In the genomic region with DNA sequence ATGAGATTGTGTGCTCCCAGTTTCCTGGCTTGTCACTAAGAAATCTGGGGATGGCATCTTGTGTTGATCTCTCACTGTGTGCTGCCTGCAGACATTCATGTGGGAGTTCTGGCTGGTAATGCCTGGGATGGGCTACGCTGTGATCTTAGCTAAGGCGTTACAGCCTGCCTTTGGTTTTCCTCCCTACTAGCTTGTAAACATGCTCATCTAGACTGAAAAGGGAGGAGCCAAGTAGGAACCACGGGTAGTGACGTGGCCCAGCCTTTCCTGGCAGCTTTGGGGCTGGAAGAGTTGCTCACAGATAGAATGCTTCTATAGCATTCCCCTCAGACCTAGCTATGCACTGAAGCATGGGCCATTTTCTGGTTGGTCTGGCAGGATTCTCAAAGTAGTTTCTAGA, we compare ENCODE assay signal across 18 mouse cellular contexts. TPM values are rescaled to one million over a fixed set of nuclear protein-coding genes. Genes with fewer than 3 reads are reported as not detected.
A peak's percentile ranks its signal among the peaks of the same experiment; 100 is the strongest.
DNase-seq lines count a peak whose midpoint lies in the region; ATAC-seq lines count a peak whose summit lies in the region.
"Had no signal": no experiment of that assay in that cellular context is flagged by ENCODE, and none has a peak within 500 bp of the region (broad histone marks: within the 10 kb centered on the region; RNA-seq: fewer than 3 reads in every experiment).

No protein-coding gene starts in this region.

- H3K9ac ChIP-seq in heart, embryonic 12.5 days: 0 out of 2 replicates have a peak overlapping the region, but pooled peaks have one; percentile 18
- peak overlapping the region; percentile 35; the same call in 1 of the 2 replicates for H3K9ac ChIP-seq in limb, embryonic 13.5 days
- no peak overlapping the region for H3K9ac ChIP-seq in embryonic facial prominence, embryonic 14.5 days (ENCODE audit: low read depth, low read length)
- H3K9ac ChIP-seq: heart, embryonic 15.5 days; limb, embryonic 12.5 days had no signal

- H3K9me3 ChIP-seq in heart, embryonic 12.5 days (replicated peaks): no peaks in the 10 kb centered on the region
- no peaks in the 10 kb centered on the region for H3K9me3 ChIP-seq in limb, embryonic 13.5 days
- no peaks in the 10 kb centered on the region for H3K9me3 ChIP-seq in limb, embryonic 10.5 days (replicated peaks)
- H3K9me3 ChIP-seq in embryonic facial prominence, embryonic 14.5 days (ENCODE audit: control insufficient read depth, low read length): no peaks in the 10 kb centered on the region
- H3K9me3 ChIP-seq: heart, embryonic 15.5 days; limb, embryonic 12.5 days had no signal

- DNase-seq in heart, postnatal 10 days: no peak
- no peak for DNase-seq in limb, embryonic 10.5 days (ENCODE audit: low spot score)
- DNase-seq in 416B (ENCODE audit: low read depth): peak; percentile 46
- DNase-seq in embryonic facial prominence, embryonic 14.5 days (ENCODE audit: low spot score): peak; percentile 2
- no peak for DNase-seq in gastrocnemius, adult 18-20 months (ENCODE audit: low spot score)
- DNase-seq in cerebellum, postnatal 25 days: no peak
- DNase-seq: cerebellum, postnatal 36 days; gastrocnemius, postnatal 36 days; kidney, postnatal 36 days; lung, postnatal 36 days; thymus, adult 2 months had no signal

- H3K36me3 ChIP-seq in heart, embryonic 12.5 days: peaks cover 29% of the 10 kb centered on the region
- peaks cover 35% of the 10 kb centered on the region for H3K36me3 ChIP-seq in limb, embryonic 13.5 days
- H3K36me3 ChIP-seq in limb, embryonic 10.5 days: peaks cover 41% of the 10 kb centered on the region
- peaks cover 26% of the 10 kb centered on the region for H3K36me3 ChIP-seq in embryonic facial prominence, embryonic 14.5 days (ENCODE audit: control insufficient read depth, insufficient read depth, low read length)

- H3K27me3 ChIP-seq in heart, embryonic 12.5 days (replicated peaks): no peaks in the 10 kb centered on the region
- no peaks in the 10 kb centered on the region for H3K27me3 ChIP-seq in limb, embryonic 13.5 days
- H3K27me3 ChIP-seq in limb, embryonic 10.5 days (ENCODE audit: low read depth, poor library complexity, severe bottlenecking): no peaks in the 10 kb centered on the region
- no peaks in the 10 kb centered on the region for H3K27me3 ChIP-seq in embryonic facial prominence, embryonic 14.5 days (replicated peaks; ENCODE audit: control insufficient read depth, insufficient read depth, low read length)
- H3K27me3 ChIP-seq: heart, embryonic 15.5 days; limb, embryonic 12.5 days had no signal

- H3K4me1 ChIP-seq in heart, embryonic 12.5 days (replicated peaks): peaks cover 15% of the 10 kb centered on the region
- peaks cover 27% of the 10 kb centered on the region for H3K4me1 ChIP-seq in limb, embryonic 13.5 days
- H3K4me1 ChIP-seq in limb, embryonic 10.5 days: peaks cover 17% of the 10 kb centered on the region
- peaks cover 13% of the 10 kb centered on the region for H3K4me1 ChIP-seq in embryonic facial prominence, embryonic 14.5 days (ENCODE audit: control insufficient read depth, insufficient read depth, low read length)

- H3K27ac ChIP-seq in heart, embryonic 12.5 days (ENCODE audit: poor library complexity, severe bottlenecking): no peak overlapping the region
- no peak overlapping the region for H3K27ac ChIP-seq in limb, embryonic 13.5 days
- H3K27ac ChIP-seq in limb, embryonic 10.5 days: no peak overlapping the region; the same call in 1 of the 2 replicates
- no peak overlapping the region for H3K27ac ChIP-seq in embryonic facial prominence, embryonic 14.5 days (replicated peaks; ENCODE audit: low read depth, low read length)
- H3K27ac ChIP-seq: heart, embryonic 15.5 days; limb, embryonic 12.5 days had no signal

- H3K4me2 ChIP-seq in heart, embryonic 12.5 days: no peak overlapping the region
- H3K4me2 ChIP-seq in limb, embryonic 13.5 days (replicated peaks): no peak overlapping the region
- H3K4me2 ChIP-seq in embryonic facial prominence, embryonic 14.5 days (ENCODE audit: low read depth, low read length): no peak overlapping the region
- H3K4me2 ChIP-seq: heart, embryonic 15.5 days had no signal

- H3K4me3 ChIP-seq in heart, embryonic 12.5 days: no peak overlapping the region
- H3K4me3 ChIP-seq in limb, embryonic 13.5 days: no peak overlapping the region
- no peak overlapping the region for H3K4me3 ChIP-seq in limb, embryonic 10.5 days
- H3K4me3 ChIP-seq in embryonic facial prominence, embryonic 14.5 days (ENCODE audit: low read depth, low read length): no peak overlapping the region
- H3K4me3 ChIP-seq: heart, embryonic 15.5 days had no signal

- intact Hi-C loops in heart, postnatal 10 days (cut with DNase I): loop anchor here (10.0 kb wide), 1 partner anchor 663 kb away; the partner anchor contains the start of gene Evi5l

- 71% methylated on average over 4 of the region's 4 CpGs for WGBS in heart, embryonic 12.5 days
- 49% methylated on average over 4 of the region's 4 CpGs for WGBS in limb, embryonic 13.5 days
- 73% methylated on average over 4 of the region's 4 CpGs for WGBS in limb, embryonic 10.5 days
- WGBS in embryonic facial prominence, embryonic 14.5 days: 73% methylated on average over 4 of the region's 4 CpGs

- no peak for ATAC-seq in heart, embryonic 12.5 days (ENCODE audit: insufficient number of reproducible peaks, low FRiP score)
- ATAC-seq in limb, embryonic 13.5 days (ENCODE audit: low FRiP score, low read depth): no peak
- no peak for ATAC-seq in embryonic facial prominence, embryonic 14.5 days (ENCODE audit: low read depth)
- ATAC-seq: inflammation-experienced regulatory T-cells, adult 6 months had no signal

RNA-seq across cellular contexts. Expression of gene Mcoln1, which starts 2.0 kb away (rescaled TPM):
- polyA plus RNA-seq in heart, embryonic 12.5 days (2016; fragmentation: Nextera tagmentation; extraction: Ambion mirVana): 52.7 and 53.5 TPM in 2 replicates
- 10 to 100 TPM; 27.1 to 28.3 TPM for total RNA-seq in heart, postnatal 10 days (2021)
- polyA plus RNA-seq in limb, embryonic 13.5 days (2015; fragmentation: Nextera tagmentation; extraction: Ambion mirVana): 54.3 and 54.7 TPM in 2 replicates
- polyA plus RNA-seq in limb, embryonic 10.5 days (2016; fragmentation: Nextera tagmentation; extraction: Ambion mirVana): 59.4 and 71.5 TPM in 2 replicates
- 36.5 and 40.1 TPM in 2 replicates for polyA plus RNA-seq in embryonic facial prominence, embryonic 14.5 days (2014; fragmentation: Nextera tagmentation; extraction: Ambion mirVana)
- total RNA-seq in gastrocnemius, adult 18-20 months (2021): 10 to 100 TPM; 21.5 to 22.5 TPM

RNA-seq across cellular contexts. Expression of gene Zfp358, which starts 9.3 kb away (rescaled TPM):
- polyA plus RNA-seq in heart, embryonic 12.5 days (2016; fragmentation: Nextera tagmentation; extraction: Ambion mirVana): 34.2 and 36.2 TPM in 2 replicates
- 10 to 100 TPM; 25.7 to 27.2 TPM for total RNA-seq in heart, postnatal 10 days (2021)
- polyA plus RNA-seq in limb, embryonic 13.5 days (2015; fragmentation: Nextera tagmentation; extraction: Ambion mirVana): 57.0 and 57.8 TPM in 2 replicates
- polyA plus RNA-seq in limb, embryonic 10.5 days (2016; fragmentation: Nextera tagmentation; extraction: Ambion mirVana): 71.3 and 80.8 TPM in 2 replicates
- polyA plus RNA-seq in embryonic facial prominence, embryonic 14.5 days (2014; fragmentation: Nextera tagmentation; extraction: Ambion mirVana): 22.6 and 25.1 TPM in 2 replicates
- 10 to 100 TPM; 39.1 to 39.4 TPM for total RNA-seq in gastrocnemius, adult 18-20 months (2021)

RNA-seq across cellular contexts. Expression of gene Pnpla6, which starts 13.0 kb away (rescaled TPM):
- 21.7 and 23.4 TPM in 2 replicates for polyA plus RNA-seq in heart, embryonic 12.5 days (2016; fragmentation: Nextera tagmentation; extraction: Ambion mirVana)
- 10 to 100 TPM; 12.9 to 13.8 TPM for total RNA-seq in heart, postnatal 10 days (2021)
- 23.5 and 25.4 TPM in 2 replicates for polyA plus RNA-seq in limb, embryonic 13.5 days (2015; fragmentation: Nextera tagmentation; extraction: Ambion mirVana)
- 17.7 and 21.1 TPM in 2 replicates for polyA plus RNA-seq in limb, embryonic 10.5 days (2016; fragmentation: Nextera tagmentation; extraction: Ambion mirVana)
- 18.2 and 22.0 TPM in 2 replicates for polyA plus RNA-seq in embryonic facial prominence, embryonic 14.5 days (2014; fragmentation: Nextera tagmentation; extraction: Ambion mirVana)
- total RNA-seq in gastrocnemius, adult 18-20 months (2021): 10 to 100 TPM in 1 of 2 experiments, 1 to 10 TPM in 1; 8.0 to 10.0 TPM

RNA-seq across cellular contexts. Expression of gene Tex45, which starts 31.6 kb away (rescaled TPM):
- not detected in 2 replicates for polyA plus RNA-seq in heart, embryonic 12.5 days (2016; fragmentation: Nextera tagmentation; extraction: Ambion mirVana)
- under 1 TPM in 1 of 2 experiments, not detected in 1; 0.17 TPM for total RNA-seq in heart, postnatal 10 days (2021)
- not detected in 2 replicates for polyA plus RNA-seq in limb, embryonic 13.5 days (2015; fragmentation: Nextera tagmentation; extraction: Ambion mirVana)
- not detected in 2 replicates for polyA plus RNA-seq in limb, embryonic 10.5 days (2016; fragmentation: Nextera tagmentation; extraction: Ambion mirVana)
- 0.18 TPM in 1 of 2 replicates, not detected in the other for polyA plus RNA-seq in embryonic facial prominence, embryonic 14.5 days (2014; fragmentation: Nextera tagmentation; extraction: Ambion mirVana)
- total RNA-seq in gastrocnemius, adult 18-20 months (2021): not detected
- total RNA-seq: adrenal gland, adult 18-20 months had no signal
- polyA plus RNA-seq: heart, embryonic 15.5 days; inflammation-experienced regulatory T-cells, adult 6 months; limb, embryonic 12.5 days had no signal

RNA-seq across cellular contexts. Expression of gene Pex11g, which starts 34.7 kb away (rescaled TPM):
- polyA plus RNA-seq in heart, embryonic 12.5 days (2016; fragmentation: Nextera tagmentation; extraction: Ambion mirVana): 4.9 and 5.1 TPM in 2 replicates
- total RNA-seq in heart, postnatal 10 days (2021): 1 to 10 TPM; 4.4 to 5.5 TPM
- 4.5 and 6.3 TPM in 2 replicates for polyA plus RNA-seq in limb, embryonic 13.5 days (2015; fragmentation: Nextera tagmentation; extraction: Ambion mirVana)
- polyA plus RNA-seq in limb, embryonic 10.5 days (2016; fragmentation: Nextera tagmentation; extraction: Ambion mirVana): 6.3 and 7.6 TPM in 2 replicates
- polyA plus RNA-seq in embryonic facial prominence, embryonic 14.5 days (2014; fragmentation: Nextera tagmentation; extraction: Ambion mirVana): 3.4 and 4.5 TPM in 2 replicates
- total RNA-seq in gastrocnemius, adult 18-20 months (2021): 1 to 10 TPM; 1.9 to 3.2 TPM
- total RNA-seq: monocyte, adult 5-6 weeks had no signal

Comparison
In these comparisons a context has a peak if more than half of its experiments do, and no peak if none do; other contexts are left out.
1. DNase-seq: peak in 416B (single experiment) and embryonic facial prominence, embryonic 14.5 days (single experiment); none in heart, postnatal 10 days (0 of 2), limb, embryonic 10.5 days (single experiment), gastrocnemius, adult 18-20 months (single experiment) and cerebellum, postnatal 25 days (0 of 2).